Mouse (Mus musculus) lung, adult 18-20 months (tissue): ENCODE results near the gene Gm13288.
"Not testable (repeated sequence)": the region's sequence is repeated elsewhere in the genome, so short reads cannot be mapped to it uniquely, and the experiment has no call there.

Source experiments
- DNase-seq, 2 experiments: peaks; one replicate each; pipeline ENCODE4 v3.0.0; 2022; ENCODE audit warnings: mixed read lengths in 2 of 2

Gene Gm13288

DNA sequence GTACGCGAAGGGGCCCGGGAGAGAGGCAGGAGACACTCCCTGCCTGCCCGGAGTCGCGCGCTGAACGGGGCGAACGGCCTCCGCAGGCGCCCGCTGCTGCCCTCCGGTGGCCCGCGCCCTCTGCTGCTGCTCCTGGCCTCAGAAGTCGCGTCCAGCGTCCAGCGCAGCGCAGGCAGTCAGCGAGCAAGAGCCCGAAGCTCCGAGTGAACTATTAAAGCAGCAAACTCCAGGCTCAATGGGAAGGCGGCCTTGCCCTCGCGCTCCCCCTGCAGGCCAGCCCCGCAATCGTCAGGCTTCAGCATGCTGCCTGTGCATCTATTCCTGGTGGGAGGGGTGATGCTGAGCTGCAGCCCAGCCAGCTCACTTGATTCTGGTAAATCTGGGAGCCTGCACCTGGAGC, 2.4 kb upstream of the Gm13288 start, which contains the start of gene Gm13287:
Gm13287 (plus strand) TSS at position 301 of the 400 bp plus-strand sequence.
- DNase-seq, result not testable (repeated sequence)

DNA sequence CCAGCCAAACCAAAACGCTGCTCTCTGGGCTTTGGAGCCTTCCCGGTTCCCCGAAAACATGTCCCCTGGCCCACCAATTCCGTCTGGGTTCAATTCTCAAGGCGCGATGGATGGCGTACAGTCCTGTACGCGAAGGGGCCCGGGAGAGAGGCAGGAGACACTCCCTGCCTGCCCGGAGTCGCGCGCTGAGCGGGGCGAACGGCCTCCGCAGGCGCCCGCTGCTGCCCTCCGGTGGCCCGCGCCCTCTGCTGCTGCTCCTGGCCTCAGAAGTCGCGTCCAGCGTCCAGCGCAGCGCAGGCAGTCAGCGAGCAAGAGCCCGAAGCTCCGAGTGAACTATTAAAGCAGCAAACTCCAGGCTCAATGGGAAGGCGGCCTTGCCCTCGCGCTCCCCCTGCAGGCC, 430 bp downstream of the Gm13288 start:
- DNase-seq, result peak; percentile 22 to 40

DNA sequence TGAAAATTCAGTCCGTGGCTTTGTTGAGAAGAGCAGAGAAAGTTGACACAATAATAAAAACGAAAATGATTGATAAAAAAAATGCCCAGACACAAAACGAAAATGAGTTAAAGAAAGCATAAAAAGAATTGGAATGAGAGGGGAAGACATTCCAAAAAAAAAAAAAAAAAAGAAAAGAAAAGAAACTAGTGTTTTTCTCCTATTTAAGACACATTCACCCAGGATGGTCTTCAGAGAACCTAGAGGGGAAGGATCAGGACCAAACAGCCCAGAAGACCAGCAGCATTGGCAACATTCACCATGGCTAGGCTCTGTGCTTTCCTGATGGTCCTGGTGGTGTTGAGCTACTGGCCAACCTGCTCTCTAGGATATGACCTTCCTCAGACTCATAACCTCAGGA, 10.6 kb downstream of the Gm13288 start, which contains the start of gene Ifna7:
Ifna7 (plus strand) TSS at position 301 of the 400 bp plus-strand sequence.
- DNase-seq, result no peak

DNA sequence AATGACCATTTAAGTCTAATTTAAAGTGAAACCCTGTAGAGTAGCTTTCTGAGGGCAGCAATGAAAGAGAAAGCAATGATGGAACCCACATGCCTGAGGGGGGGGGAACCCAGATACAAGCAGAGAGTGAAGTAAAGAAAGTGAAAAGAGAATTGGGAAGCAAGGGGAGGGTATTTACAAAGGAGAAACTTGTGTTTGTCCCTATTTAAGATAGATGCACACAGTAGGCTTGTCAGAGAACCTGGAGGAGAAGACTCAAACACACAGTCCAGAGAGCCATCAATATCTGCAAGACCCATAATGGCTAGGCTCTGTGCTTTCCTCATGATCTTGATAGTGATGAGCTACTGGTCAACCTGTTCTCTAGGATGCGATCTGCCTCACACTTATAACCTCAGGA, 14.3 kb downstream of the Gm13288 start, which contains the start of gene Ifna11:
Ifna11 (plus strand) TSS at position 301 of the 400 bp plus-strand sequence.
- DNase-seq, result no peak

DNA sequence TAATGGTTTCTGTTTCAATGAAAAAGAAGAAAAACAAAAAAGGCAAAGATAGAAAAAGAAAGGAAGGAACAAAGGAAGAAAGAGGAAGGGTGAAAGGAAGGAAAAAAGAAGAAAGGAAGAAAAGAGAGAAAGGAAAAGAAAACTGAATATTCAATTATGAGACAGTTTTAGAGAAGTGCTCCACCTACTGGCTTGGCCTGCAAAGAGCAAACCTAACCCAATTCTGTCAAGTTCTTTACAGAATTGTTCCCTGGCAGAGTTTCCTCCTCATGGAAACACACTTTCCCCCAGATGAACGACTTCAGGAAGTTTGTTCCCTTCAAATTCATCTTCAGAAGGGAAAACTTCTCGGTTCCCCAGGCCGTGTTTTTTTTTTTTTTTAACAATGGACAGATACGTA, 17.7 kb downstream of the Gm13288 start:
- no peak for DNase-seq

DNA sequence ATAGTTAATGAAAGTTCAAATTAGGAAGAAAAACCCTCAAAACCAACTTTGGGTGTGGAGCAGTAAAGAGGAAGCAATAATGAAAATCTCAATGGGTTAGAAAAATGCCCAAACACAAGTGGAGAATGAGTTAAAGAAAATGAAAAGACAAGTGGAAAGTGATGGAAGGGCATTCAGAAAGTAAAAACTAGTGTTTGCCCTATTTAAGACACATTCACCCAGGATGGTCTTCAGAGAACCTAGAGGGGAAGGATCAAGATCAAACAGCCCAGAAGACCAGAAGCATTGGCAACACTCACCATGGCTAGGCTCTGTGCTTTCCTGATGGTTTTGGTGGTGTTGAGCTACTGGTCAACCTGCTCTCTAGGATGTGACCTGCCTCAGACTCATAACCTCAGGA, 21.8 kb downstream of the Gm13288 start, which contains the start of gene Ifna6:
Ifna6 (plus strand) TSS at position 301 of the 400 bp plus-strand sequence.
- not testable (repeated sequence) for DNase-seq

DNA sequence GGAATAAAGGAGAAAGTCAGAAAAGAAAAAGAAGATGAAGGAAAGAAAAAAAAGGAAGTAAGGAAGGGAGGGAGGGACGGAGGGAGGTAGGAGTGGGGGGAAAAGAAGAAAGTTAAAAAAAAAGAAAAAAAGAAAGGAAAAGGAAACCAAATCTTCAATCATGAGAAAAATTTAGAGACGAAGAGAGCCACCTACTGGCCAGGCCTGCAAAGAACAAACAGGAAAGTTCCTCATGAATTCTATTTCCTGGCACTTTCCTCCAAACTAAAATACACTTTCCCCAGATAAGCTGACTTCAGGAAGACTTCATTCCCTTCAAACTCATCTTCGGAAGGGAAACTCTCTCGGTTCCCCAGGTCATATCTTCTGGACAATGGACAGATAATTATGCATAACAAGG, 25.2 kb downstream of the Gm13288 start:
- no peak for DNase-seq

DNA sequence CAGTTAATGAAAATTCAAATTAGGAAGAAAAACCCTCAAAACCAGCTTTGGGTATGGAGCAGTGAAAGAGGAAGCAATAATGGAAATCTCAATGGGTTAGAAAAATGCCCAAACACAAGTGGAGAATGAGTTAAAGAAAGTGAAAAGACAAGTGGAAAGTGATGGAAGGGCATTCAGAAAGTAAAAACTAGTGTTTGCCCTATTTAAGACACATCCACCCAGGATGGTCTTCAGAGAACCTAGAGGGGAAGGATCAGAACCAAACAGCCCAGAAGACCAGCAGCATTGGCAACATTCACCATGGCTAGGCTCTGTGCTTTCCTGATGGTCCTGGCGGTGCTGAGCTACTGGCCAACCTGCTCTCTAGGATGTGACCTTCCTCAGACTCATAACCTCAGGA, 29.9 kb downstream of the Gm13288 start, which contains the start of gene Ifna5:
Ifna5 (plus strand) TSS at position 301 of the 400 bp plus-strand sequence.
- DNase-seq, result not testable (repeated sequence)

DNA sequence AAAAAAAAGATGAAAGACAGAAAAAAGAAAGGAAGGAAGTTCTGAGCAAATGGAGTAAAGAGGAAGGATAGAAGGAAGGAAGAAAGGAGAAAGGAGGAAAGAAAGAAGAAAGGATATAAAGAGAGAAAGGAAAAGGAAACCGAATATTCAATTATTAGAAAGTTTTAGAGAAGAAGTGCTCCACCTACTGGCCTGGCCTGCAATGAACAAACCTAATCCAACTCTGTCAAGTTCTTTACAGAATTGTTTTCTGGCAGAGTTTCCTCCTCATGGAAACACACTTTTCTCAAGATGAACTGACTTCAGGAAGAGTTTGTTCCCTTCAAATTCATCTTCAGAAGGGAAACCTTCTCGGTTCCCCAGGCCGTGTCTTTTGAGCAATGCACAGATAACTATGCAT, 33.5 kb downstream of the Gm13288 start:
- no peak for DNase-seq

DNA sequence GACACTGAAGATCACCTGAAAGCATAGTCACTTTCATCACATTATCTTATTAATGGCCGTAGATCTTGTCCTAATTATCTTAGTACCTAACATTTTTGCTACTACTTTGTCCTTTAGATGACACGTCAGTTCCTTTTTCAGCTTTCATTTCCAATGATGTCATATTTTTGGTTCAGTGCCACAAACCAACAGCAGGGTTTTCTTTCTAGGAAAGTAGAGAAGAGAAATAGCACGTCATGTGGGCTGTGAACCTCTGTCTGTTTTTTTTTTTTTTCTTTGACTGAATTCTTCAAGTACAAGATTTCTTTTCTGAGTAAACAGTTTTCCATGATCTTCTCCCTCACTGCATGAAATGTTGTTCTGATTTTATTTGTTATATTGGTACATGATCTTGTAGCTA, 34.7 kb downstream of the Gm13288 start:
- no peak for DNase-seq

DNA sequence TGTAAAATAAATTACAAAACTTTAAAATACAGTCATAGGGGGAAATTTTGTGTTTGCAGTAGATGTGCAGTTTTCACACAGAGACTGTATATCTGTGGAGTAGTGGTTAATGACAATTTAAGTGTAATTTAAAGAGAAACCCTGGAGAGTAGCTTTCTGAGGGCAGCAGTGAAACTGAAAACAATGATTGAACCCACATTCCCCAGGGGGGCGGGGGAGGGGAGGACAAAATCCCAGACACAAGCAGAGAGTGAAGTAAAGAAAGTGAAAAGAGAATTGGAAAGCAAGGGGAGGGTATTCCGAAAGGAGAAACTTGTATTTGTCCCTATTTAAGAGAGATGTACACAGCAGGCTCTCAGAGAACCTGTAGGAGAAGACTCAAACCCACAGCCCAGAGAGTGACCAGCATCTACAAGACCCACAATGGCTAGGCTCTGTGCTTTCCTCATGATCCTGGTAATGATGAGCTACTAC, 36.1 kb downstream of the Gm13288 start, which contains the start of gene Ifna4:
Ifna4 (plus strand) TSS at position 424 of the 474 bp plus-strand sequence.
- no peak for DNase-seq

DNA sequence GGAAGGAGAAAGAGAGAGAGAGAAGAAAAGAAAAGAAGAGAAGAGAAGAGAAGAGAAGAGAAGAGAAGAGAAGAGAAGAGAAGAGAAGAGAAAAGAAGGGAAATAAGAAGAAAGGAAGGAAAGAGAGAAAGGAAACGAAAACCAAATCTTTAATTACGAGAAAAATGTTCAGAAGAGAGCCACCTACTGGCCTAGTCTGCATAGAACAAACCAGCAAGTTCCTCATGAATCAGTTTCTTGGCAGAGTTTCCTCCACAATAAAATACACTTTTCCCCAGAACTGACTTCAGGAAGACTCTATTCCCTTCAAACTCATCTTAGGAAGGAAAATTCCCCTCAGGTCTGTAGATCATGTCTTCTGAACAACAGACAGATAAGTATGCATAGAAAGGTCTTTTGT, 40.0 kb downstream of the Gm13288 start:
- no peak for DNase-seq

DNA sequence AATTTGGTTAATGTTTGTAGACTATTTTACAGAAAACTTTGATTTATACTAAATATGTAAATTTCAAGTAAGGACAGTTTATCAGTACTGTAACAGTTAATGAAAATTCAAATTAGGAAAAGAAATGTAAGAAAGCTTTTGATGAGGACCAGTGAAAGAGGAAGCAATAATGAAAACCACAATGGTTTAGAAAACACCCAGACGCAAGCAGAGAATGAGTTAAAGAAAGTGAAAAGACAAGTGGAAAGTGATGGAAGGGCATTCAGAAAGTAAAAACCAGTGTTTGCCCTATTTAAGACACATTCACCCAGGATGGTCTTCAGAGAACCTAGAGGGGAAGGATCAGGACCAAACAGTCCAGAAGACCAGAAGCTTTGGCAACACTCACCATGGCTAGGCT, 44.4 kb downstream of the Gm13288 start, which contains the start of gene Ifna1:
Ifna1 (plus strand) TSS at position 390 of the 400 bp plus-strand sequence.
- no peak for DNase-seq

DNA sequence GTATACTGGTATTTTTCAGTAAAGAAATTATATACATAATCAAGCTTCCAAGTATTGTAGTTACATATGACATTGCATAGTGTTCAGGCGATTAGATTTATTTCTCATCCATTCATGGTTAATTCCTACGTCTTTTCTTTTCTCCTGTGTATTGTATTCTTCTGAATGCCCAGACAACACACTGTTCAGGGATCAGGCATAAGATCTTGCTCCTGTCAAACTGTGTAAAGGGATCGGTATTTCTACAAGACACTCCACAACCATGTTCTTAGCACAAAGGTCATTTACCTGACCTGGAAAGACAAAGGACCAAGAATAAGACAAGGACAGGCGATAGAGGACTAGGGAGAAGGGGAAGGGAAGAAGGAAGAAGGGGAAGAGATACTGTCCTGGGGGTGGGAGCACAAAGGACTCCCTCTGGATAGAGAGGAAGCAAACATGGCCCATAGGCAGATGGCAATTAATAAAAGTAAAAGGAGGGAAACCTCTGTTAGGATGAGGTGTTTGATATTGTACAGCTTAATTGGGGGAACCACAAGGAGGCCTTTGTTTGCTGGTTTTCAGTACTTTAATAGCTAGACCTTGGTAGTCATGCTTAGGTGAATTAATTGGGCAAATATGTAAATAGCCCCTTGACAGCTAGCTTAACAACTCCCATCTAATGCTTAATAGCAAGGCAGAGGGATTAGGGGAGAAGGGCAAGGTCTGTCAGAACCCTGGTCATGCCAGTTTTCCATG, 45.9 kb downstream of the Gm13288 start:
- no peak for DNase-seq
